13 mouse cellular contexts compared by ENCODE assay signal in the genomic region with DNA sequence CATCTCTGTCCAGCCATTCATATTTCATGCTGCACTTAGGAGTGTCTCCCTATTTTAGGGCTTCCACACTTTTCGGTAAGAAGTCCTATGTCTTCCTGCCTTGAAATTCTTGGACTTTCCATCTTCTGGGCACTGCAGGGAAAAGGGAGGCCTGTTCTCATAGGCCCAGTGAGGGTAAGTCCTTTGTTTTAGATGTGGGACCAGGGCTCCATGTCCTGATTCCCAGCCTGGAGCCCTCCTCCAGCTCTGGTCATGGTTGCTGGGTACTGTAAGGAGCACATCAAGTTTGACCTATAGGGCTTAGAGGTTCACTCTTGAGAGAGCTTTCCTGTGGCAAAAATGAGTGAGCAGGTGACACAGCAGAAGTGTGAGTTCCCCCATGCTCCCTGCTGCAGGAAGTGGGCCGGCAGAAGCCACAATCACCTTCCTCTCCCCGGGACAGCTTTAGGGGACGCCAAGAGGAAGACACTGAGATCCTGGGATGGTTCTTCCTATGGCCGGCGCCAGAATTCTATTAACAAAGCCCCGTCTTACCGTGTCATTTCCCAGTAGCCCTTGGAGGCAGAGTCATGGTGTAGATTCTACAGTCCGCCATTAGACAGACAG. TPM values are rescaled to one million over a fixed set of nuclear protein-coding genes. Genes with fewer than 3 reads are reported as not detected.
DNase-seq lines count a peak whose midpoint lies in the region; ATAC-seq and TF ChIP-seq lines count a peak whose summit lies in the region.
"Had no signal": no experiment of that assay in that cellular context is flagged by ENCODE, and none has a peak within 500 bp of the region (broad histone marks: within the 10 kb centered on the region; RNA-seq: fewer than 3 reads in every experiment).

No protein-coding gene starts in this region.

- peak overlapping the region; percentile 90 for H3K27ac ChIP-seq in layer of hippocampus, adult 2 months
- peak overlapping the region; percentile 95 for H3K27ac ChIP-seq in small intestine, adult 2 months (ENCODE audit: insufficient read depth, low read depth, low read length)
- H3K27ac ChIP-seq: hindbrain, embryonic 14.5 days; neural tube, embryonic 13.5 days had no signal

- H3K27me3 ChIP-seq in small intestine, adult 2 months (ENCODE audit: control insufficient read depth, insufficient read depth, low read length) = no peaks in the 10 kb centered on the region
- H3K27me3 ChIP-seq: neural tube, embryonic 13.5 days had no signal

- no peaks in the 10 kb centered on the region for H3K36me3 ChIP-seq in small intestine, adult 2 months (ENCODE audit: control insufficient read depth, insufficient read depth, low read length)
- H3K36me3 ChIP-seq: G1E; neural tube, embryonic 13.5 days had no signal

- H3K4me3 ChIP-seq in layer of hippocampus, adult 2 months = no peak overlapping the region
- no peak overlapping the region for H3K4me3 ChIP-seq in small intestine, adult 2 months (ENCODE audit: low read depth, low read length)
- H3K4me3 ChIP-seq: neural tube, embryonic 13.5 days had no signal

- DNase-seq in layer of hippocampus, adult 2 months (ENCODE audit: low spot score in 2 of 2) = no peak
- DNase-seq in layer of hippocampus, postnatal 14 days (ENCODE audit: low spot score in 2 of 2) = no peak
- no peak for DNase-seq in frontal cortex, postnatal 10 days (ENCODE audit: low spot score in 2 of 2)
- no peak for DNase-seq in retina, embryonic 14.5 days (ENCODE audit: low spot score)
- DNase-seq in layer of hippocampus, postnatal 10 days (ENCODE audit: low spot score in 2 of 2) = no peak
- DNase-seq: lung, adult 2 months; midbrain, embryonic 14.5 days had no signal

- peaks cover 69% of the 10 kb centered on the region for H3K4me1 ChIP-seq in small intestine, adult 2 months (ENCODE audit: control insufficient read depth, insufficient read depth, insufficient read length, low read length)

- ATAC-seq in CD4-positive, CD25-positive, alpha-beta regulatory T cell, adult 4 months = peak; percentile 53
- ATAC-seq in granulocyte monocyte progenitor cell, adult 5-6 weeks (replicated peaks; ENCODE audit: poor library complexity, severe bottlenecking) = peak; percentile 50

- no peak for TF ChIP-seq CTCF in layer of hippocampus, adult 2 months (conservative IDR thresholded peaks at IDR 0.05)
- no peak for TF ChIP-seq CTCF in small intestine, adult 2 months (IDR thresholded peaks at IDR 0.05; ENCODE audit: extremely low read depth, insufficient read length, insufficient replicate concordance, low read depth, low read length)

- 57% methylated on average over 9 of the region's 9 CpGs for WGBS in small intestine, adult 2 months

- TF ChIP-seq POLR2A in small intestine, adult 2 months (IDR thresholded peaks at IDR 0.05; ENCODE audit: low read depth, low read length) = no peak

RNA-seq across cellular contexts. Expression of gene Sema7a, which starts 28.4 kb away (rescaled TPM):
- total RNA-seq in layer of hippocampus, adult 2 months (2021) = 100 to 1,000 TPM in 1 of 2 experiments, 10 to 100 TPM in 1; 94.4 to 102 TPM
- total RNA-seq in layer of hippocampus, postnatal 14 days (2021) = 100 to 1,000 TPM in 1 of 2 experiments, 10 to 100 TPM in 1; 95.4 to 102 TPM
- not detected for polyA plus RNA-seq in CD4-positive, CD25-positive, alpha-beta regulatory T cell, adult 4 months (2017; shearing (Covaris generic))
- total RNA-seq in granulocyte monocyte progenitor cell, adult 5-6 weeks (2014; fragmentation: Nextera tagmentation) = 0.51 TPM in 1 of 2 replicates, not detected in the other
- 0.26 TPM in 1 of 2 replicates, not detected in the other for total RNA-seq in granulocyte monocyte progenitor cell, adult 5-6 weeks (2017)
- 12.9 and 52.6 TPM in 2 replicates for polyA plus RNA-seq in small intestine, adult 2 months (2012; rRNA removed)
- 100 to 1,000 TPM; 100 to 104 TPM for total RNA-seq in layer of hippocampus, postnatal 10 days (2021)
- total RNA-seq: G1E had no signal

RNA-seq across cellular contexts. Expression of gene Cyp11a1, which starts 37.9 kb away (rescaled TPM):
- total RNA-seq in layer of hippocampus, adult 2 months (2021) = 1 to 10 TPM in 1 of 2 experiments, under 1 TPM in 1; 0.79 to 1.7 TPM
- total RNA-seq in layer of hippocampus, postnatal 14 days (2021) = 1 to 10 TPM; 1.1 to 2.4 TPM
- polyA plus RNA-seq in CD4-positive, CD25-positive, alpha-beta regulatory T cell, adult 4 months (2017; shearing (Covaris generic)) = not detected
- total RNA-seq in granulocyte monocyte progenitor cell, adult 5-6 weeks (2014; fragmentation: Nextera tagmentation) = 0.58 and 7.0 TPM in 2 replicates
- total RNA-seq in granulocyte monocyte progenitor cell, adult 5-6 weeks (2017) = 0.52 and 1.2 TPM in 2 replicates
- polyA plus RNA-seq in small intestine, adult 2 months (2012; rRNA removed) = 0.19 and 0.27 TPM in 2 replicates
- total RNA-seq in layer of hippocampus, postnatal 10 days (2021) = 1 to 10 TPM; 1.2 to 1.9 TPM

RNA-seq across cellular contexts. Expression of gene Ubl7, which starts 57.5 kb away (rescaled TPM):
- total RNA-seq in layer of hippocampus, adult 2 months (2021) = 10 to 100 TPM; 98.5 to 98.7 TPM
- total RNA-seq in layer of hippocampus, postnatal 14 days (2021) = 10 to 100 TPM; 97.5 to 98.6 TPM
- polyA plus RNA-seq in CD4-positive, CD25-positive, alpha-beta regulatory T cell, adult 4 months (2017; shearing (Covaris generic)) = 100 to 1,000 TPM; 138 to 191 TPM
- 84.9 and 113 TPM in 2 replicates for total RNA-seq in granulocyte monocyte progenitor cell, adult 5-6 weeks (2014; fragmentation: Nextera tagmentation)
- 11.7 and 19.3 TPM in 2 replicates for total RNA-seq in granulocyte monocyte progenitor cell, adult 5-6 weeks (2017)
- polyA plus RNA-seq in small intestine, adult 2 months (2012; rRNA removed) = 62.4 and 146 TPM in 2 replicates
- 10 to 100 TPM; 95.3 to 98.4 TPM for total RNA-seq in layer of hippocampus, postnatal 10 days (2021)

Comparison
In these comparisons a context has a peak if more than half of its experiments do, and no peak if none do; other contexts are left out.
1. RNA of gene Sema7a, which starts 28.4 kb away (total RNA-seq): 100 to 104 TPM in layer of hippocampus, postnatal 10 days, 94.4 to 102 TPM in layer of hippocampus, adult 2 months and 95.4 to 102 TPM in layer of hippocampus, postnatal 14 days; 0.26 to 0.51 TPM in granulocyte monocyte progenitor cell, adult 5-6 weeks; every median in the first group is over 10 times any median in the second.